Mouse (Mus musculus) lung, postnatal 10 days (tissue): ENCODE measurements at regions not wholly inside any gene's neighbourhood (a gene's known extent, or its start where the extent isn't known, plus 50 kb on each side); places are given as distances from the start of the nearest gene placed in this dataset.

Source experiments
- DNase-seq: peaks from one replicate; pipeline ENCODE4 v3.0.0; 2021

DNA sequence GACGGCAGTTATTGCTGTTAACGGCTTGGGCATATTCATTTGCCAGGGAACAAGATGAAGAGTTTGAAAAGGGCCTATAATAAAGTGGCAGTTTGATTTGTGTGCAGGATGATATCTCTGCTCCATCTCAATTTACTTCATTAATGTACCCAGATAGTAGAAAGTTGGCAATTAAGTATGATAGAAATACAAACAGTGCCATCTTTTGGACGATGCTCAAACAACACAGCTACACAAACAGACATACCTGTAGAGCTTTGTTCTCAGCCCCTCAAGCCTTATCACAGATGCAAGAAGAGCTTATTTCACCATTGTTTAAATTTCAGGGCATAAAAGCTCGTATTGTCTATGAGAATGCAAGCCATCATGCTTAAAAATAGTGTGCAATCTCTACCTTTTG lies 82.2 kb downstream of the Tnfsf11 start:
- no peak for DNase-seq

GRCm38 (mm10) chr14:78216229-78216963 lies 91.4 kb downstream of the Tnfsf11 start:
- peak; percentile 12 for DNase-seq

- no peak for DNase-seq
Observed at GRCm38 (mm10) chr14:78215491-78215890, 92.4 kb downstream of the Tnfsf11 start.

- DNase-seq, result no peak
Observed at GRCm38 (mm10) chr14:78204566-78204863, 103.3 kb downstream of the Tnfsf11 start.

- DNase-seq, result no peak
Observed at GRCm38 (mm10) chr14:78203726-78204565, 103.9 kb downstream of the Tnfsf11 start.

DNA sequence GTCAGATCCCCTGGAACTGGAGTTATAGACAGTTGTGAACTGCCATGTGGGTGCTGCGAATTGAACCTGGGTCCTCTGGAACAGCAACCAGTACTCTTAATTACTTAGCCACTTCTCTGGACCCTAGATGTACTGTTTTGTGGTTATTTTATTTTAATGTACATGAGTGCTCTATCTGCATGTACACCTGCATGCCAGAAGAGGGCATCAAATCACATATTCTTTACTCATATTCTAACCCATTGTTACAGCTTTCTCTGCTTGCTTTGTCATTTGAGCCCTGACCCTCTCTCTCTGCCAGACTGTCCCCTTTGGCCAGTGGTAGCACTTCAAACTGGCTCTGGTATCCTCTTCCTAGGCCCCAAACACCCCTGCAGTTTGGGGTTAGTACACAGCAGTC lies 105.1 kb downstream of the Tnfsf11 start:
- no peak for DNase-seq

DNA sequence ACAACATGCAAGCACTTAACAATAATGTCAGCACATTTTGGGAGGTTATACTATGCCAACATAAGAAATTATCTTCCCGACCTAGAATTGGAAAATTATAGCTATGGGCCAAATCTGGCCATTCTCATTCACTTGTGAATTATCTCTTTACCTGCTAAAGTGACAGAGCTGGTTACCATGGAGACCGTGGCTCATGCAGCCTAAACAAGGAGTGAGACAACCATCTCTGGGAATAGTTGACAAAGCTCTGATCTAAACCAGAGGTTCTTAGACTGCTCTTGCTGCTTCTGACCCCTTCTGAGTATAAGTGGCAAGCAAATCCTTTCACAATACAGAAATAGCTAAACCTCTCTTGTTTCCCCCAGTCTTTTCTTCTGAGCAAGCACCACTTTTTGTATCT lies 108.7 kb upstream of the Fam216b start:
- DNase-seq, result no peak

DNA sequence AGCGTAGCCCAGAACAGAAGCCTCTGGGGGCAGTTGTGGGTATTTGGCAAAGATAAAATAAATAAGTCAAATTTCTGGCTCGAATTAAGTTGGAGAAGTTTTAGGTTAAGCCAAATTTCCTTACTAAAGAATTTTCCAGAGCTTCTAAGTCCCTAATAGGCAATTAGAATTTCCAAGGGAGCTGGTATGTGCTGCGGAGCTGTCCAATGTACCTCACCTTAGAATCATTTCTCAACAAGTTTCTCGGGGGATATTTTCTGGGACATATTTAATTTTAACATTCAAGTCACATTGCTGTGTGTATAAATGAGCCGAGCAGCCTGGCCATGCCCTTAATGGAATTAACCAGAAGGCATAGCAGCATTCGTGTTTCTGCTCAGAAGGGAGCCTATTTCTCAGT lies 90.8 kb upstream of the Fam216b start:
- DNase-seq, result no peak

DNA sequence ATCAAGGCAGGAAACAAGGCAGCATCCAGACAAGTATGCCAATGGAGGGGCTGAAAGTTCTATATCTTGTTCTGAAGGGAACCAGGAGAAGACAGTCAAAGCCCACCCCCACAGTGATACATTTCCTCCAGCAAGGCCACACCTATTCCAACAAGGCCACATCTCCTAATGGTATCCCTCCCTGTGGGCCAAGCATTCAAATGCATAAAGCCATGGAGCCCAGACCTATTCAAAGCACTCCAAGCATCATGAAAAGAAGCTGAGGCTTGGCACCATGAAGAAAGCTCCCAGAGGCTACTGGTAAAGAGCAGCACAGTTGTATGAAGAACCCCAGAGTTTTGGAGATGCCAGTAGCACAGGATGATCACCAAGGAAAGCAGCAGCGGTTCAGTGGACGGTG lies 84.6 kb upstream of the Fam216b start:
- DNase-seq, result no peak

DNA sequence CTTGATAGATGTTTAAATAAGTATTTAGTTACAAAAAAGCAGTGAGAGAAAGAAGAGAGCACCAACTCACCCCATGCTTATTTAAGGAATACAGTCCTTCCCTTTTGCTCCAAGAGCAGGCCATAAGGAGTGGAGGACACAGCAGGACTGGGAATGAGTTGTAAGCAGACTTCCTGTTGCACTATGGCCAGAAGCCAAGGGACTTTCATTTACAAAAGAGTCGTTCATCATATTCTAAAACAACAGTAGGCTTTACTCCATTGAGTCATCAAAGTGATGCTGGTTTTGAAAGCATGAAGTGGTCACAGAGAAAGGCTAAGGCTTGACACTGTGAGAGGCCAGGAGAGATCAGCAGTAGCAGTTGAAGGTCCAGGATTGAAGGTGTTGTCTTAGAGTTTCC lies 84.1 kb upstream of the Fam216b start:
- no peak for DNase-seq

DNA sequence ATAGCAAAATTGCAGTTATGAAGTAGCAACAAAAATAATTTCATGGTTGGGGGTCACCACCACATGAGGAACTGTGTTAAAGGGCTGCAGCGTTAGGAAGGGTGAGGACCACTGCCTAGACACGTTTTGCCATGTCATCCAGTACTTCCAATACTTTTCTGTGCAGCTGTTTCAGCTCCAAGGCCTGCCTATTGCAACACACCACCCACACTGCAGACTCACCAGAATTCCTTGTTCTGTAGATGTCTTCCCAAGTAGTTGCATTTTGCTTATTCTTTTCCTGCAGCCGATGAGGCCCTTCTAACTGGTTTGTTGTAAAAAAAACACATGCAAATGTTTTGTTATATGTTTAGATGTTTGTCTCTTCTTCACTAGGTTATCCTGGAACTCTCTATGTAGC lies 72.0 kb upstream of the Fam216b start:
- peak; percentile 6 for DNase-seq

DNA sequence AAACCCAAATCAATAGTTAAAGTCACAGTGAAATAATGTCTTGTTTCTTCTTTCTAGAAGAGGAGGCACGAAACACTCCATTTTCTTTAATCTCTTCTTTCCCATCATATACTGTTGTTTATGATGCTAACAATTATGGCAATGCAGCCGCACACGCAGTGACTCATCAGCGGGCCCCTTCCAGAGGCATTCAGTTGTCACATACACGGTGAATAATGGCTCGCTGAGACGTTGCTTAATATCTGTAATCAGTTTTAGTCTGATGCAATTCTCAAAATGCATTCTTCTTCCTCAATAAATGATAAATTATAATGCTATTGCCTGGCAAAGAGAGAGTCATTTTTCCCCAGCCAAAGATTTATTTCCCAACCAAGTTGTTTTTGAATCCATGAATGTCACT lies 70.8 kb upstream of the Fam216b start:
- DNase-seq, result no peak

DNA sequence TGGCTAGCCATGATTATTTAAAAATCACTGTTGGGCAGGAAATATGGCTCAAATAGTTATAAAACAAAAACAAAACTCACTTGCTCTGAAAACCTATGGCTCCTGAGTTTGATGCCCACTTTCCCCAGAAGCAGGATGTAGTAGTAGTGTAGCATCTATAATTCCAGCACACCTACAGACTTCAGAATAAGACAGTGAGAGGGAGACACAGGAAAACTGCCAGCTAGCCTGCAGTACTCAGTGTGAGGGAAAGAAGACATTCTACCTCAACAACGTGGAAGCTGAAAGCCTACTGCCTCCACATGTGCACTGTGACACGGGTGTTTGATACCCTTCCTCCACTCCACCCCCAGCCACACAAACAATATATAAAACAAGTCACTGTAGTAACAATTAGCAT lies 68.9 kb upstream of the Fam216b start:
- no peak for DNase-seq

GRCm38 (mm10) chr14:78148851-78149250 lies 60.0 kb upstream of the Fam216b start:
- no peak for DNase-seq

- no peak for DNase-seq
Observed at GRCm38 (mm10) chr14:78143751-78144150, 54.9 kb upstream of the Fam216b start.
